14 mouse cellular contexts compared by ENCODE assay signal in genomic region chr11:32011867-32012603, GRCm38 (mm10). TPM values are rescaled to one million over a fixed set of nuclear protein-coding genes. Genes with fewer than 3 reads are reported as not detected.
DNase-seq lines count a peak whose midpoint lies in the region; ATAC-seq and TF ChIP-seq lines count a peak whose summit lies in the region.
"Had no signal": no experiment of that assay in that cellular context is flagged by ENCODE, and none has a peak within 500 bp of the region (broad histone marks: within the 10 kb centered on the region; RNA-seq: fewer than 3 reads in every experiment).

No protein-coding gene starts in this region.

- H3K4me2 ChIP-seq in CH12.LX (ENCODE audit: insufficient read depth, low read depth, poor library complexity, severe bottlenecking) = no peak overlapping the region; the same call in 1 of the 2 replicates
- 0 out of 2 replicates have a peak overlapping the region, but pooled peaks have one; percentile 5 for H3K4me2 ChIP-seq in hindbrain, postnatal 0 days (ENCODE audit: low read depth, low read length)
- no peak overlapping the region for H3K4me2 ChIP-seq in neural tube, embryonic 15.5 days
- H3K4me2 ChIP-seq: embryonic facial prominence, embryonic 13.5 days; limb, embryonic 13.5 days; stomach, embryonic 15.5 days had no signal

- H3K9me3 ChIP-seq in CH12.LX (replicated peaks; ENCODE audit: low read length) = peaks cover 5% of the 10 kb centered on the region
- H3K9me3 ChIP-seq in hindbrain, postnatal 0 days (ENCODE audit: low read length) = no peaks in the 10 kb centered on the region
- H3K9me3 ChIP-seq in neural tube, embryonic 15.5 days (replicated peaks) = no peaks in the 10 kb centered on the region
- H3K9me3 ChIP-seq: stomach, embryonic 15.5 days had no signal

- peak overlapping the region; percentile 73 for H3K27ac ChIP-seq in layer of hippocampus, adult 2 months
- H3K27ac ChIP-seq in CH12.LX (ENCODE audit: insufficient read depth, low read depth) = peak overlapping the region; percentile 58; the same call in 1 of the 2 replicates
- H3K27ac ChIP-seq in hindbrain, postnatal 0 days = peak overlapping the region; percentile 62; the same call in 1 of the 2 replicates
- H3K27ac ChIP-seq in neural tube, embryonic 15.5 days (replicated peaks) = peak overlapping the region; percentile 48; the same call in 1 of the 2 replicates
- H3K27ac ChIP-seq: embryonic facial prominence, embryonic 13.5 days; stomach, embryonic 15.5 days had no signal

- no peak for TF ChIP-seq EP300 in CH12.LX (IDR thresholded peaks at IDR 0.05; ENCODE audit: low read length)

- WGBS in hindbrain, postnatal 0 days = 36% methylated on average over 9 of the region's 9 CpGs
- 47% methylated on average over 9 of the region's 9 CpGs for WGBS in neural tube, embryonic 15.5 days

- H3K27me3 ChIP-seq in CH12.LX (replicated peaks) = no peaks in the 10 kb centered on the region
- H3K27me3 ChIP-seq in hindbrain, postnatal 0 days (ENCODE audit: insufficient read depth, low read length) = no peaks in the 10 kb centered on the region
- no peaks in the 10 kb centered on the region for H3K27me3 ChIP-seq in neural tube, embryonic 15.5 days (replicated peaks)
- H3K27me3 ChIP-seq: embryonic facial prominence, embryonic 13.5 days; limb, embryonic 13.5 days; stomach, embryonic 15.5 days had no signal

- peak in 1 of 2 experiments; percentile 57 for DNase-seq in layer of hippocampus, adult 2 months (ENCODE audit: low spot score in 2 of 2)
- DNase-seq in layer of hippocampus, adult 9-10 months (ENCODE audit: low spot score) = no peak
- no peak for DNase-seq in CH12.LX (ENCODE audit: extremely low read depth)
- no peak for DNase-seq in hindbrain, postnatal 0 days (ENCODE audit: low spot score)
- no peak for DNase-seq in heart, adult 8-10 months (ENCODE audit: low spot score)
- no peak for DNase-seq in cerebellum, adult 8-10 months
- DNase-seq: adrenal gland, postnatal 36 days had no signal

- no peak overlapping the region; the same call in 1 of the 2 replicates for H3K4me3 ChIP-seq in layer of hippocampus, adult 2 months
- H3K4me3 ChIP-seq in CH12.LX (replicated peaks in 1 of 3; ENCODE audit: low read depth in 2 of 3, low read length in 2 of 3, poor library complexity in 1 of 3) = no peak overlapping the region
- no peak overlapping the region for H3K4me3 ChIP-seq in hindbrain, postnatal 0 days (ENCODE audit: low read length)
- H3K4me3 ChIP-seq in neural tube, embryonic 15.5 days (replicated peaks) = no peak overlapping the region
- H3K4me3 ChIP-seq: embryonic facial prominence, embryonic 13.5 days; limb, embryonic 13.5 days; stomach, embryonic 15.5 days had no signal

- dilution Hi-C loops in CH12.LX (cut with MboI; ENCODE audit: extremely low pct_ligation_motif_present, extremely low pct_unique_long_range_greater_than_20kb, low sequenced_read_pairs) = no loop called here

- no peak for TF ChIP-seq RAD21 in CH12.LX (IDR thresholded peaks at IDR 0.05; ENCODE audit: low read depth, low read length)

- TF ChIP-seq POLR2A in CH12.LX (IDR thresholded peaks at IDR 0.05; ENCODE audit: low read depth, low read length) = no peak

- H3K4me1 ChIP-seq in CH12.LX (ENCODE audit: control insufficient read depth in 1 of 2, insufficient read depth in 2 of 2) = peaks cover 30 to 58% of the 10 kb centered on the region in 2 experiments
- H3K4me1 ChIP-seq in hindbrain, postnatal 0 days (ENCODE audit: insufficient read depth, low read length) = peaks cover 35% of the 10 kb centered on the region
- peaks cover 70% of the 10 kb centered on the region for H3K4me1 ChIP-seq in neural tube, embryonic 15.5 days
- H3K4me1 ChIP-seq: stomach, embryonic 15.5 days had no signal

- TF ChIP-seq CTCF in layer of hippocampus, adult 2 months (conservative IDR thresholded peaks at IDR 0.05) = no peak
- TF ChIP-seq CTCF in CH12.LX (conservative IDR thresholded peaks at IDR 0.05 in 1 of 2, IDR thresholded peaks at IDR 0.05 in 1 of 2; ENCODE audit: low read depth in 2 of 2, low read length in 2 of 2) = no peak
- TF ChIP-seq CTCF in hindbrain, postnatal 0 days (IDR thresholded peaks at IDR 0.05; ENCODE audit: low read depth) = no peak

- H3K79me2 ChIP-seq in CH12.LX (replicated peaks; ENCODE audit: control insufficient read depth, extremely low read depth, insufficient read depth, poor library complexity, severe bottlenecking) = no peaks in the 10 kb centered on the region

- H3K9ac ChIP-seq in CH12.LX (ENCODE audit: insufficient read depth, low read depth) = 0 out of 2 replicates have a peak overlapping the region, but pooled peaks have one; percentile 8
- H3K9ac ChIP-seq in hindbrain, postnatal 0 days (replicated peaks; ENCODE audit: low read length) = no peak overlapping the region; the same call in 1 of the 2 replicates
- no peak overlapping the region for H3K9ac ChIP-seq in neural tube, embryonic 15.5 days (replicated peaks)
- H3K9ac ChIP-seq: embryonic facial prominence, embryonic 13.5 days; limb, embryonic 13.5 days; stomach, embryonic 15.5 days had no signal

- in situ Hi-C loops in CH12.LX (cut with MboI; ENCODE audit: low pct_ligation_motif_present, low pct_unique_long_range_greater_than_20kb, low sequenced_read_pairs) = no loop called here

- ATAC-seq in hindbrain, postnatal 0 days = no peak
- ATAC-seq in neural tube, embryonic 15.5 days (ENCODE audit: low FRiP score) = no peak
- no peak for ATAC-seq in megakaryocyte-erythroid progenitor cell, adult 5-6 weeks (replicated peaks; ENCODE audit: low FRiP score, low TSS enrichment, poor library complexity, severe bottlenecking)
- ATAC-seq: intestine, embryonic 16.5 days had no signal

- H3K36me3 ChIP-seq in CH12.LX (replicated peaks in 1 of 2; ENCODE audit: control insufficient read depth in 1 of 2, insufficient read depth in 1 of 2, low read length in 1 of 2) = no peaks in the 10 kb centered on the region
- no peaks in the 10 kb centered on the region for H3K36me3 ChIP-seq in hindbrain, postnatal 0 days (ENCODE audit: insufficient read depth, low read length)
- peaks cover 6% of the 10 kb centered on the region for H3K36me3 ChIP-seq in neural tube, embryonic 15.5 days
- H3K36me3 ChIP-seq: embryonic facial prominence, embryonic 13.5 days; stomach, embryonic 15.5 days had no signal

TF ChIP-seq in CH12.LX, 34 proteins besides CTCF, POLR2A, EP300 and RAD21:
- TF ChIP-seq SIN3A (IDR thresholded peaks at IDR 0.05; ENCODE audit: low read length) = no peak
- peak; percentile 46; the same call in 1 of the 2 replicates for TF ChIP-seq MAX (IDR thresholded peaks at IDR 0.05; ENCODE audit: low read length)
- TF ChIP-seq MAFK (IDR thresholded peaks at IDR 0.05; ENCODE audit: insufficient replicate concordance, low read length) = 0 out of 2 replicates have a peak, but pooled peaks have one; percentile 8
- TF ChIP-seq ETS1 (conservative IDR thresholded peaks at IDR 0.05; ENCODE audit: low read depth, low read length) = no peak
- TF ChIP-seq MXI1 (IDR thresholded peaks at IDR 0.05; ENCODE audit: low read depth, low read length) = 0 out of 2 replicates have a peak, but pooled peaks have one; percentile 14

RNA-seq across cellular contexts. Expression of gene Nsg2, which starts 11.8 kb away (rescaled TPM):
- total RNA-seq in layer of hippocampus, adult 2 months (2021) = 100 to 1,000 TPM; 662 to 700 TPM
- 1.4 and 2.8 TPM in 2 replicates for total RNA-seq in CH12.LX (2012; rRNA removed)
- 7.3 and 7.5 TPM in 2 replicates for total RNA-seq in CH12.LX (2014; rRNA removed)
- polyA plus RNA-seq in CH12.LX (2012; ENCODE audit: insufficient read length, low read depth) = 7.4 and 7.6 TPM in 2 replicates
- total RNA-seq in hindbrain, postnatal 0 days (2014; rRNA removed) = 646 and 650 TPM in 2 replicates
- polyA plus RNA-seq in hindbrain, postnatal 0 days (2015; fragmentation: Nextera tagmentation; extraction: Ambion mirVana) = 407 and 433 TPM in 2 replicates
- 394 and 482 TPM in 2 replicates for polyA plus RNA-seq in neural tube, embryonic 15.5 days (2015; fragmentation: Nextera tagmentation; extraction: Ambion mirVana)
- total RNA-seq in heart, adult 8-10 months (2022) = 1 to 10 TPM in 2 of 4 experiments, under 1 TPM in 2; 0.60 to 1.1 (median 0.89) TPM
- 1.0 and 1.9 TPM in 2 replicates for total RNA-seq in megakaryocyte-erythroid progenitor cell, adult 5-6 weeks (2014; fragmentation: Nextera tagmentation)
- 0.52 and 0.88 TPM in 2 replicates for total RNA-seq in megakaryocyte-erythroid progenitor cell, adult 5-6 weeks (2017)

RNA-seq across cellular contexts. Expression of gene 4930524B15Rik, which starts 46.6 kb away (rescaled TPM):
- not detected for total RNA-seq in layer of hippocampus, adult 2 months (2021)
- total RNA-seq in CH12.LX (2012; rRNA removed) = not detected in 2 replicates
- not detected in 2 replicates for total RNA-seq in CH12.LX (2014; rRNA removed)
- polyA plus RNA-seq in CH12.LX (2012; ENCODE audit: insufficient read length, low read depth) = not detected in 2 replicates
- 0.42 and 1.4 TPM in 2 replicates for total RNA-seq in hindbrain, postnatal 0 days (2014; rRNA removed)
- 0.34 and 0.50 TPM in 2 replicates for polyA plus RNA-seq in hindbrain, postnatal 0 days (2015; fragmentation: Nextera tagmentation; extraction: Ambion mirVana)
- 0.22 and 0.29 TPM in 2 replicates for polyA plus RNA-seq in neural tube, embryonic 15.5 days (2015; fragmentation: Nextera tagmentation; extraction: Ambion mirVana)
- total RNA-seq in heart, adult 8-10 months (2022) = not detected
- total RNA-seq in megakaryocyte-erythroid progenitor cell, adult 5-6 weeks (2014; fragmentation: Nextera tagmentation) = not detected in 2 replicates
- total RNA-seq in megakaryocyte-erythroid progenitor cell, adult 5-6 weeks (2017) = not detected in 2 replicates
- total RNA-seq: adrenal gland, postnatal 36 days; gastrocnemius, postnatal 4 days had no signal
- polyA plus RNA-seq: intestine, embryonic 16.5 days; stomach, embryonic 15.5 days had no signal

Comparison
In these comparisons a context has a peak if more than half of its experiments do, and no peak if none do; other contexts are left out.
1. RNA of gene Nsg2, which starts 11.8 kb away (total RNA-seq): 662 to 700 TPM in layer of hippocampus, adult 2 months and 646 to 650 TPM in hindbrain, postnatal 0 days; 1.4 to 7.5 TPM in CH12.LX, 0.60 to 1.1 TPM in heart, adult 8-10 months and 0.52 to 1.9 TPM in megakaryocyte-erythroid progenitor cell, adult 5-6 weeks; every median in the first group is over 10 times any median in the second.
2. Peak in every context shown above with its lines, with median percentiles within 50 percentile points of each other: H3K27ac ChIP-seq.